Mouse (Mus musculus) MEL-GATA-1-ER (cell line): ENCODE data around the gene Rgma.

Source experiments
- DNase-seq: peaks from one replicate; pipeline ENCODE4 v3.0.0-alpha.2; 2012; ENCODE audit warnings: low read depth; ENCODE audit errors: extremely low read depth

The Rgma gene

GRCm38 (mm10) chr7:73433637-73434335, 58.5 kb downstream of the Rgma start:
- DNase-seq = no peak

GRCm38 (mm10) chr7:73434336-73434677, 59.0 kb downstream of the Rgma start:
- no peak for DNase-seq

- no peak for DNase-seq
Observed at GRCm38 (mm10) chr7:73435685-73436084, 60.4 kb downstream of the Rgma start.

GRCm38 (mm10) chr7:73441802-73442201, 66.5 kb downstream of the Rgma start:
- no peak for DNase-seq

GRCm38 (mm10) chr7:73442246-73442645, 66.9 kb downstream of the Rgma start:
- no peak for DNase-seq

- no peak for DNase-seq
Observed at GRCm38 (mm10) chr7:73451594-73451993, 76.3 kb downstream of the Rgma start.

- DNase-seq = no peak
Observed at GRCm38 (mm10) chr7:73452187-73452808, 77.0 kb downstream of the Rgma start.

- DNase-seq = no peak
Observed at GRCm38 (mm10) chr7:73454113-73454512, 78.8 kb downstream of the Rgma start.

- DNase-seq = no peak
Observed at GRCm38 (mm10) chr7:73463546-73463945, 88.2 kb downstream of the Rgma start.

GRCm38 (mm10) chr7:73467741-73468140, 92.4 kb downstream of the Rgma start:
- no peak for DNase-seq
